Mouse (Mus musculus) lung, adult 2 months (tissue): ENCODE measurements at regions not wholly inside any gene's neighbourhood (a gene's known extent, or its start where the extent isn't known, plus 50 kb on each side); places are given as distances from the start of the nearest gene placed in this dataset.
A peak's percentile ranks its signal among the peaks of the same experiment; 100 is the strongest.

Experiments used
- DNase-seq: peaks from one replicate; pipeline ENCODE4 v3.0.0; 2022
- H3K4me1 ChIP-seq: fragments of 200-500 bp; 2 replicates; pipeline ENCODE4 v1.6.1; 2011; ENCODE audit warnings: low read length; ENCODE audit not compliant: control insufficient read depth, insufficient read depth
- H3K4me3 ChIP-seq: fragments of 200-500 bp; replicated peaks from 2 replicates; pipeline ENCODE3; 2011; ENCODE audit warnings: low read depth, mild to moderate bottlenecking, control low read depth, low read length; ENCODE audit errors: extremely low read depth
- CTCF ChIP-seq: fragments of 200-500 bp; IDR thresholded peaks from 2 replicates; pipeline ENCODE4 v1.5.1; 2011; ENCODE audit warnings: mild to moderate bottlenecking, low read length, control low read depth; ENCODE audit not compliant: insufficient read depth
- POLR2A ChIP-seq: fragments of 200-500 bp; IDR thresholded peaks from 2 replicates; pipeline ENCODE4 v1.6.1; 2011; ENCODE audit warnings: low read depth, mild to moderate bottlenecking, control low read depth, low read length, borderline replicate concordance; ENCODE audit errors: extremely low read depth
- WGBS: fragments of 180-500 bp; shearing (Covaris S2); methylation state at CpG from one replicate; pipeline ENCODE4 v1.1.7; 2018; 5-methylcytosine and 5-hydroxymethylcytosine counted together

- 74% methylated on average over 5 of the region's 5 CpGs for WGBS
- Histone ChIP-seq H3K4me1 (no peaks in the 10 kb centered on the region), H3K4me3 (no peak overlapping the region)
- DNase-seq, result no peak
- TF ChIP-seq CTCF (no peak), POLR2A (no peak)
Observed at GRCm38 (mm10) chr6:117237096-117237495, 68.8 kb downstream of the Cxcl12 start.

GRCm38 (mm10) chr6:117241206-117241605 is 72.9 kb downstream of the Cxcl12 start:
- Histone ChIP-seq H3K4me1 (no peaks in the 10 kb centered on the region), H3K4me3 (no peak overlapping the region)
- DNase-seq, result no peak
- TF ChIP-seq CTCF, result no peak
- no peak for TF ChIP-seq POLR2A
- WGBS, result 48% methylated on average over 3 of the region's 3 CpGs

GRCm38 (mm10) chr6:117245398-117245797 is 77.1 kb downstream of the Cxcl12 start:
- WGBS, result 75% methylated on average over 5 of the region's 5 CpGs
- Histone ChIP-seq H3K4me3 (no peak overlapping the region), H3K4me1 (no peaks in the 10 kb centered on the region)
- TF ChIP-seq CTCF (no peak), POLR2A (no peak)
- no peak for DNase-seq

- 68% methylated on average over 6 of the region's 6 CpGs for WGBS
- no peaks in the 10 kb centered on the region for H3K4me1 ChIP-seq
- TF ChIP-seq CTCF (no peak), POLR2A (no peak)
Observed at GRCm38 (mm10) chr6:117245849-117246248, 77.5 kb downstream of the Cxcl12 start.

GRCm38 (mm10) chr6:117249230-117249921 is 81.0 kb downstream of the Cxcl12 start:
- H3K4me1 ChIP-seq, result no peaks in the 10 kb centered on the region
- 82% methylated on average over 18 of the region's 18 CpGs for WGBS
- DNase-seq, result no peak
- H3K4me3 ChIP-seq, result no peak overlapping the region
- TF ChIP-seq CTCF, result peak; percentile 25; the same call in 1 of the 2 replicates
- no peak for TF ChIP-seq POLR2A

More at GRCm38 (mm10) chr6:117245849-117246248, 77.5 kb downstream of the Cxcl12 start:
- H3K4me3 ChIP-seq, result no peak overlapping the region
- no peak for DNase-seq

GRCm38 (mm10) chr6:117250051-117250450 is 81.7 kb downstream of the Cxcl12 start:
- Histone ChIP-seq H3K4me3 (no peak overlapping the region), H3K4me1 (no peaks in the 10 kb centered on the region)
- 45% methylated on average over 2 of the region's 2 CpGs for WGBS
- DNase-seq, result no peak
- TF ChIP-seq POLR2A (no peak), CTCF (no peak)

- TF ChIP-seq POLR2A (no peak), CTCF (no peak)
- no peak overlapping the region for H3K4me3 ChIP-seq
- DNase-seq, result no peak
- WGBS, result 75% methylated on average over 12 of the region's 12 CpGs
- no peaks in the 10 kb centered on the region for H3K4me1 ChIP-seq
Observed at GRCm38 (mm10) chr6:117251383-117251925, 83.1 kb downstream of the Cxcl12 start.

GRCm38 (mm10) chr6:117252361-117252760 is 84.0 kb downstream of the Cxcl12 start:
- Histone ChIP-seq H3K4me3 (no peak overlapping the region), H3K4me1 (no peaks in the 10 kb centered on the region)
- TF ChIP-seq POLR2A (no peak), CTCF (no peak)
- WGBS, result 57% methylated on average over 2 of the region's 2 CpGs
- DNase-seq, result no peak

GRCm38 (mm10) chr6:117253036-117253435 is 84.7 kb downstream of the Cxcl12 start:
- TF ChIP-seq CTCF (no peak), POLR2A (no peak)
- DNase-seq, result no peak
- Histone ChIP-seq H3K4me1 (no peaks in the 10 kb centered on the region), H3K4me3 (no peak overlapping the region)
- WGBS, result 71% methylated on average over 6 of the region's 6 CpGs

- WGBS, result 69% methylated on average over 16 of the region's 16 CpGs
- Histone ChIP-seq H3K4me3 (no peak overlapping the region), H3K4me1 (no peaks in the 10 kb centered on the region)
- TF ChIP-seq POLR2A (no peak), CTCF (no peak)
- no peak for DNase-seq
Observed at GRCm38 (mm10) chr6:117253586-117254330, 85.4 kb downstream of the Cxcl12 start.
